Mouse (Mus musculus) forebrain, embryonic 14.5 days (tissue): Measurements from ENCODE around the gene Bmp8b. TPM values are rescaled to one million over a fixed set of nuclear protein-coding genes. Genes with fewer than 3 reads are reported as not detected.
"Not testable (repeated sequence)": the region's sequence is repeated elsewhere in the genome, so short reads cannot be mapped to it uniquely, and the experiment has no call there.

Source experiments
- ATAC-seq: fragments of 200-750 bp; cut with Nextera tagmentation; 2 replicates; pipeline ENCODE4 v1.8.0; 2017; ENCODE audit warnings: mild to moderate bottlenecking, moderate library complexity
- DNase-seq: peaks from one replicate; pipeline ENCODE4 v3.0.0-alpha.2; 2015; ENCODE audit warnings: low spot score
- H3K27ac ChIP-seq: fragments of 300-500 bp; sonication (generic); 2 replicates; pipeline ENCODE4 v1.5.1; 2014; ENCODE audit warnings: low read depth, mild to moderate bottlenecking, control low read depth, low read length, moderate library complexity
- H3K27me3 ChIP-seq: fragments of 300-500 bp; sonication (generic); replicated peaks from 2 replicates; pipeline ENCODE4 v1.6.1; 2014; ENCODE audit warnings: low read length, control low read depth, mixed read lengths; ENCODE audit not compliant: control insufficient read depth, insufficient read depth
- H3K36me3 ChIP-seq: fragments of 300-500 bp; sonication (generic); 2 replicates; pipeline ENCODE4 v1.6.1; 2014; ENCODE audit warnings: low read length, control low read depth; ENCODE audit not compliant: control insufficient read depth, insufficient read depth
- H3K4me1 ChIP-seq: fragments of 300-500 bp; sonication (generic); 2 replicates; pipeline ENCODE4 v1.6.1; 2014; ENCODE audit warnings: antibody characterized with exemption, low read length, control low read depth; ENCODE audit not compliant: control insufficient read depth, insufficient read depth
- H3K4me2 ChIP-seq: fragments of 300-500 bp; sonication (generic); 2 replicates; pipeline ENCODE4 v1.6.1; 2014; ENCODE audit warnings: mild to moderate bottlenecking, control low read depth, low read length
- H3K4me3 ChIP-seq: fragments of 300-500 bp; sonication (generic); 2 replicates; pipeline ENCODE4 v1.5.1; 2014; ENCODE audit warnings: low read depth, low read length, control low read depth
- H3K9ac ChIP-seq: fragments of 300-500 bp; sonication (generic); 2 replicates; pipeline ENCODE4 v1.6.1; 2014; ENCODE audit warnings: mild to moderate bottlenecking, low read length, control low read depth, moderate library complexity
- H3K9me3 ChIP-seq: fragments of 300-500 bp; sonication (generic); replicated peaks from 2 replicates; pipeline ENCODE4 v1.6.1; 2016; ENCODE audit warnings: low read length, control low read depth, mixed read lengths; ENCODE audit not compliant: control insufficient read depth
- WGBS: fragments of 180-500 bp; shearing (Covaris S2); extraction: QIAGEN DNeasy Blood & Tissue Kit; methylation state at CpG from one replicate; pipeline ENCODE4 v1.1.7; 2014; 5-methylcytosine and 5-hydroxymethylcytosine counted together
- polyA plus RNA-seq: library from polyadenylated mRNA; unstranded; fragments of >200 nt; fragmentation: Nextera tagmentation; extraction: Ambion mirVana; gene quantifications from 2 replicates; pipeline ENCODE4 v1.2.1, GENCODE M21; 2014

The Bmp8b gene
- polyA plus RNA-seq, 1 experiment from 2014 or later, result 0.08 TPM

GRCm38 (mm10) chr4:123105451-123105790, 456 bp downstream of the Bmp8b start:
- H3K4me2 ChIP-seq, result peak overlapping the region; percentile 42; the same call in 1 of the 2 replicates
- WGBS, result 29% methylated on average over 24 of the region's 24 CpGs
- no peak overlapping the region for H3K9ac ChIP-seq
- peaks cover 7% of the 10 kb centered on the region for H3K4me1 ChIP-seq
- no peaks in the 10 kb centered on the region for H3K9me3 ChIP-seq
- H3K27me3 ChIP-seq, result peaks cover 24% of the 10 kb centered on the region
- DNase-seq (no peak), ATAC-seq (peak; percentile 34; the same call in 1 of the 2 replicates)
- peak overlapping the region; percentile 26 for H3K4me3 ChIP-seq
- no peak overlapping the region for H3K27ac ChIP-seq
- no peaks in the 10 kb centered on the region for H3K36me3 ChIP-seq

GRCm38 (mm10) chr4:123105929-123106328, 964 bp downstream of the Bmp8b start:
- H3K27me3 ChIP-seq, result peaks cover 24% of the 10 kb centered on the region

GRCm38 (mm10) chr4:123106864-123107263, 1.9 kb downstream of the Bmp8b start:
- Histone ChIP-seq H3K27me3 (peaks cover 24% of the 10 kb centered on the region), H3K9ac (no peak overlapping the region), H3K9me3 (no peaks in the 10 kb centered on the region), H3K4me2 (no peak overlapping the region), H3K36me3 (no peaks in the 10 kb centered on the region), H3K27ac (no peak overlapping the region), H3K4me3 (no peak overlapping the region), H3K4me1 (peaks cover 7% of the 10 kb centered on the region)
- ATAC-seq (no peak), DNase-seq (no peak)
- WGBS, result 89% methylated on average over 2 of the region's 2 CpGs

More at GRCm38 (mm10) chr4:123105929-123106328, 964 bp downstream of the Bmp8b start:
- H3K36me3 ChIP-seq, H3K4me3 ChIP-seq, H3K4me2 ChIP-seq, H3K9me3 ChIP-seq, H3K4me1 ChIP-seq, DNase-seq, H3K27ac ChIP-seq, H3K9ac ChIP-seq, ATAC-seq: not testable (repeated sequence)
- 87% methylated on average over 7 of the region's 7 CpGs for WGBS

GRCm38 (mm10) chr4:123108056-123108455, 3.1 kb downstream of the Bmp8b start:
- Histone ChIP-seq H3K27me3 (peaks cover 24% of the 10 kb centered on the region), H3K27ac (no peak overlapping the region), H3K4me2 (no peak overlapping the region), H3K4me3 (no peak overlapping the region), H3K9ac (no peak overlapping the region), H3K9me3 (no peaks in the 10 kb centered on the region), H3K4me1 (peaks cover 7% of the 10 kb centered on the region), H3K36me3 (no peaks in the 10 kb centered on the region)
- ATAC-seq, result no peak
- DNase-seq, result no peak
- 94% methylated on average over 5 of the region's 5 CpGs for WGBS

- DNase-seq (no peak), ATAC-seq (no peak)
- no peak overlapping the region for H3K9ac ChIP-seq
- H3K36me3 ChIP-seq, result no peaks in the 10 kb centered on the region
- H3K27me3 ChIP-seq, result peaks cover 6% of the 10 kb centered on the region
- H3K4me3 ChIP-seq, result no peak overlapping the region
- H3K4me2 ChIP-seq, result no peak overlapping the region
- no peak overlapping the region for H3K27ac ChIP-seq
- WGBS, result 83% methylated on average over 4 of the region's 4 CpGs
- no peaks in the 10 kb centered on the region for H3K9me3 ChIP-seq
- H3K4me1 ChIP-seq, result no peaks in the 10 kb centered on the region
These were observed 5.8 kb downstream of the Bmp8b start for GRCm38 (mm10) chr4:123110751-123111150.

- ATAC-seq, H3K27me3 ChIP-seq, H3K9me3 ChIP-seq, H3K4me2 ChIP-seq, H3K27ac ChIP-seq, H3K4me3 ChIP-seq, H3K4me1 ChIP-seq, H3K36me3 ChIP-seq, H3K9ac ChIP-seq, DNase-seq: not testable (repeated sequence)
- WGBS, result 80% methylated on average over 10 of the region's 10 CpGs
These were observed 6.5 kb downstream of the Bmp8b start for GRCm38 (mm10) chr4:123111275-123111983.

GRCm38 (mm10) chr4:123112216-123112764, 7.3 kb downstream of the Bmp8b start:
- no peaks in the 10 kb centered on the region for H3K9me3 ChIP-seq
- WGBS, result 79% methylated on average over 8 of the region's 8 CpGs
- no peaks in the 10 kb centered on the region for H3K36me3 ChIP-seq
- H3K4me3 ChIP-seq, result no peak overlapping the region
- no peaks in the 10 kb centered on the region for H3K4me1 ChIP-seq
- DNase-seq (no peak), ATAC-seq (no peak)
- H3K4me2 ChIP-seq, result no peak overlapping the region
- no peaks in the 10 kb centered on the region for H3K27me3 ChIP-seq
- no peak overlapping the region for H3K27ac ChIP-seq
- no peak overlapping the region for H3K9ac ChIP-seq

- H3K36me3 ChIP-seq, H3K4me3 ChIP-seq, DNase-seq, H3K9me3 ChIP-seq, H3K4me2 ChIP-seq, H3K4me1 ChIP-seq, H3K27me3 ChIP-seq, ATAC-seq, H3K9ac ChIP-seq, H3K27ac ChIP-seq: not testable (repeated sequence)
- 92% methylated on average over 4 of the region's 4 CpGs for WGBS
These were observed 9.7 kb downstream of the Bmp8b start for GRCm38 (mm10) chr4:123114651-123115050.

GRCm38 (mm10) chr4:123116011-123116410, 11.0 kb downstream of the Bmp8b start, which contains the start of gene Oxct2b:
Gene Oxct2b (plus strand): TSS chr4:123116266.
- Histone ChIP-seq H3K36me3 (no peaks in the 10 kb centered on the region), H3K9ac (peak within 1 kb of the TSS; percentile 37), H3K4me2 (peak within 1 kb of the TSS; percentile 49), H3K27ac (no peak within 1 kb of the TSS), H3K9me3 (no peaks in the 10 kb centered on the region), H3K4me3 (peak within 1 kb of the TSS; percentile 24), H3K27me3 (no peaks in the 10 kb centered on the region), H3K4me1 (no peaks in the 10 kb centered on the region)
- WGBS, result 23% methylated on average over 22 of the region's 22 CpGs
- DNase-seq (no peak), ATAC-seq (peak; percentile 42; the same call in 1 of the 2 replicates)
